Mouse (Mus musculus) heart, postnatal 4 days (tissue): ENCODE data around the gene Gm10139. TPM values are rescaled to one million over a fixed set of nuclear protein-coding genes. Genes with fewer than 3 reads are reported as not detected.
"Not testable (repeated sequence)": the region's sequence is repeated elsewhere in the genome, so short reads cannot be mapped to it uniquely, and the experiment has no call there.

Experiments
- DNase-seq: peaks from one replicate; pipeline ENCODE4 v3.0.0; 2021
- total RNA-seq, 2 experiments: library from RNA; stranded (reverse); gene quantifications; 2 replicates each; pipeline ENCODE4 v1.2.3; 2021

Gene Gm10139
- not detected for total RNA-seq

DNA sequence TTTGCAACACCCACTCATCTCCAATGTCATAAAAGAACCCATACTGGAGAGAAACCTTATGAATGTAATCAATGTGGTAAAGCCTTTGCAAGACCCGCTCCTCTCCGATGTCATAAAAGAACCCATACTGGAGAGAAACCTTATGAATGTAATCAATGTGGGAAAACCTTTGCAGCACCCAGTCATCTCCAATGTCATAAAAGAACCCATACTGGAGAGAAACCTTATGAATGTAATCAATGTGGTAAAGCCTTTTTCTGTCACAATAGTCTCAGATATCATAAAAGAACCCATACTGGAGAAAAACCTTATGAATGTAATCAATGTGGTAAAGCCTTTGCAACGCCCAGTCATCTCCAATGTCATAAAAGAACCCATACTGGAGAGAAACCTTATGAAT is at the start of gene Gm10139:
Gene Gm10139 (plus strand): TSS at position 301 of the 400 bp plus-strand sequence.
- not testable (repeated sequence) for DNase-seq

GRCm38 (mm10) chr13:65557636-65558035 is 45.2 kb downstream of the Gm10139 start:
- DNase-seq, result not testable (repeated sequence)

Other genes with a start within 250 kb of the Gm10139 start
- 10 to 100 TPM; 30.5 to 32.9 TPM for gene Zfp369, start 233.9 kb upstream of the Gm10139 start, total RNA-seq